Mouse (Mus musculus) CD4-positive, CD25-positive, alpha-beta regulatory T cell, adult 2 months (primary cell): ENCODE data around the gene Zfp560.
"Not testable (repeated sequence)": the region's sequence is repeated elsewhere in the genome, so short reads cannot be mapped to it uniquely, and the experiment has no call there.

Source experiments
- DNase-seq: peaks from one replicate; pipeline ENCODE4 v3.0.0-alpha.2; 2012; ENCODE audit warnings: low read depth, low spot score

The Zfp560 gene

DNA sequence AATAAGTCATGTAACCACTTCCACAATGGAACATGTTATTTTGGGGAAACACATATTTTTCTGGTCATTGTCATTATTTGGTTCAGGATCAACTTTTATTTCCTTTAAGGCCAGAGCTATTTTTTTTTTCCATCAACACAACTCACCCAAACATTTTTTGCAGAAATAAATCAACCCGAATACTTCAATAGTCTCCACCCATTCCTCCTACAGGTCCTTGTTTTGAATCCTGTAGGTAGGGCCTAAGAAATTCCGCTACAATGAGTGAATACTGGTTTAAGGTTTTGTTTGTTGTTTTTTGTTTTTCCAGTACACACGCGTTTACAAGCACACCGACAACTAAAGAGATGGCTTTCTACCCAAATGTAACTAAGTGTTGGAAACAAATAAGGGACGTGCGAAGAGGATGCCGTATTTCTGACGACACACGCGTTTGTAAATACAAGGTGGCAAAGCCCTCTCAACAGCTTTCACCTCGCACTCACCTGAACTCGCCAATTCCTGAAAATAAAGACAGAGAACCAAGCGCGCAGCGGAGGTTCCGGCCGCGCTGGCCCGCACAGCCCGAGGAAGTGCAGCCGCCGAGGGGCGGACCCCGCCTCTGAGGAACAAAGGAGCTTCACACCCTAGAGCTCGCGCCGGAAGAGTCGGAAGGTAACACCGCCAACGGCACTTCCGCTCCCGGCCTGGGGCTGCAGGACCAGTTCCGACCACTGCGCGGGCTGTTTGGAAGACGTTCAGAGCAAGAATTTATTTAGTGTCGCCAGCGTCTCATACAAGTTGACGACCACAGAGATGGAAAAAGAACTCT lies at the start of gene Zfp560:
TSS of gene Zfp560 (minus strand) at position 646 of the 811 bp plus-strand sequence.
- peak; percentile 95 for DNase-seq

DNA sequence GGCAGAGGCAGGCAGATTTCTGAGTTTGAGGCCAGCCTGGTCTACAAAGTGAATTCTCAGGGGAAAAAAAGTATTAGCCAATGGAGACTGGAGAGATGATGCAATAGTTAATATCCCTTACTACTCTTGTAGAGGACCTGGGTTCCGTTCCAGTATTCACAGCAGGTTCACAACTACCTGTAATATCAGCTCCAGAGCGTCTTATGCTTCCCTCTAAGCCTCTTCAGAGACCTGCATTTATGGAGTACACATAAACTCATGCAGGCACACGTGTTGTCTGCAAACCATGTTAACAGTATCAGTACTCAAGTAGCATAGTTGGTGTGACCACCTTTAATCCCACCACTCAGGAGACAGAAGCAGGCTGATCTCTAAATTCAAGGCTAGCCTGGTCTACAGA lies 45.0 kb upstream of the Zfp560 start:
- DNase-seq = no peak

DNA sequence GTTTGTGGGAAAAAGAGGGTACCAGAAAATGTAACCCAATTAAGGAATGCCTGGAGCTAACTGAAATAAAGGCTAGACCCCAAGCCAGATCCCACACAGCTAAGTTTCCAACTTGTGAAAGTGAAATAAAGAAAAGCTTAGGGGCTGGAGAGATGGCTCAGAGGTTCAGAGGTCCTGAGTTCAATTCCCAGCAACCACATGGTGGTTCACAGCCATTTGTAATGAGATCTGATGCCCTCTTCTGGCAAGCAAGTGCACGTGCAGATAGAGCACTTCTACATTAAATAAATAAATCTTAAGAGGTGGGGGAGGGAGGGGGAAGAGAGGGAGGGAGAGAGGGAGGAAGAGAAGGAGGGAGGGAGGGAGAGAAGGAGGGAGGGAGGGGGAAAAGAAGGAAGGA lies 26.5 kb upstream of the Zfp560 start:
- DNase-seq = no peak

DNA sequence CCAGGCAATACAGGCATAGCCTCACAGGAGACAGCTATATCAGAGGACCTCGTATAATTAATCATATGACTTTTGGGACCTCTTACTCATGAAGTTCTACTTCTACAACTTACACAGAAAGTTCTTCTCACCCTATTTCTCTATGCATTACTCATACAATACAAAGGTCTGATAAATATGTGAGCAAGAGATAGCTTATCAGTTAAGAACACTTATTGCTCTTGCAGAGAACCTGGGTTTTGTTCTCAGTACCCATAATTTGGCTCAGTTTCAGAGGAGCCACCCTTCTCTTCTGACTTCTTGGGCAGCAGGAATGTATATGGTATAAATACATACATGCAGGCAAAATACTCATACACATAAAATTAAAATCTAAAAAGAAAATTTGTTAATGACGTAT lies 24.3 kb upstream of the Zfp560 start:
- no peak for DNase-seq

DNA sequence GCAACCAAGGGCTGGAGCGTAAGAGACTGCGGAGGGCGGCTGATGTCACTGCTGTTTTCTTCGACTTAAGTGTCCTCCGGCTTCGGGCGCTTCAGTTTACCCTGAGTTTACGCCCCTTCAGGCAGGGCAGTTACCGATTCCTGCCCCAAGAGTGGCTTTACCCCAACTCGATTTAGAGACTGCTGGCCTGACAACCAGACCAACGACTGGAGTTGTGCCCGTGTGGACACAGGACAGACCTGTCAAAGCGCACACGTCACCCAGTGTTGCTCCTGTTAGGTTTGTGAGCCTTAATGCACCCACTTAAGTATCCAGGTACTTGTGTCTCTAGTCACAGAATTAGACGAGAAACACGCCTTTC lies 346 bp upstream of the Zfp560 start:
- DNase-seq = no peak

DNA sequence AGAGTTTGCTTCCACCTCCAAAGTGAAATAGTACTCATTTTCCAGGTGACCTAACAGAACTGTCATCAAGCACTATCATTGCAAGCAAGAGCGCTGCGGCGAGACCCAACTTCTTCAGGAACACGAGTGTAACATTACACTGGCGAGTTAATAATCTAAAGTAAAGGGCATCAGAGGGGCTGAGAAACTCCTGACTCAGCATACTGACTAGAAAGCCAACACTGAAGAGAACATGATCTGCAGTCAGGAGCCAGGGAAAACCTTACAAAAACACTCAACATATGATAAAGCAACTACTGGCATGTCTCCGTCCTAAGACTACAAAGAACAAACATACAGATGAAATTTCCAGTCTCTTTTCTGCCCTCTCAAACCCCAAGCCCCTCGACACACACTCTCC lies 1.3 kb downstream of the Zfp560 start:
- no peak for DNase-seq

DNA sequence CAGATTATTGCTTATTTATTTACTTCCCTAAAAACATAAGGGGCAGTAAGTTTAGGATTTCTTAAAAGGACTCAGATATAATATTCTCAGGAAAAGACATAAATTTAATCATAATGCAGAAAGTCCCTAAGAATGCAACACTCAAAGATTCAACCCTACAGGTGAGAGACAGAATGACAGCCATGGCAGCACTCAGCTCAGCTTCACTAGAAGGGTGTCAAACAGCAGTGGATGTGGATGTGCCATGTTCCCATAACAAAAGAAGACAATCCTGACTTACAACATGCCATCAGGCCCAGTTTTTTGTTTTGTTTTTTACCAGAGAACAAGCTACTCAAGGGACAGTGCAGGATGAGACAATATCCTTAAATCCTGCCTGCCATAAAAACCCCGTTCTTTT lies 10.3 kb downstream of the Zfp560 start:
- DNase-seq = no peak

DNA sequence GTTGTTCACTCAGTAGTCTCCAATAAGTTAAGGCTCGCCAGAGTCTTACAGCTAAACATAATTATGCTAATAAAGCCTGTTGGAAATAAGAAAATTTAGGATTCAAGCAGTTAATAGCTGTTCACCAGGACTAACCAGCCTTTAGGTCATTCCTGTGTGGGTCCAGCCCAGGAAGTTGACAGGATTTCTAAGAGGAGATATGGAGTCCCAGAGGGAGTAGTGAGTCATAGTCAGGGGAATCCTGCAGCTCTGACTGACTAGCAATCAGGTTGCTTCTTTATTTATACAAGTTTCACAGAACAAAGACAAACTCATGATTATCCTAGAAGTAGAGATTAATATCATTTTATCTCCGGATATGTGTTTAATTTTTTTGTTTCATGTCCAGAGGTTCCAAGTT lies 17.7 kb downstream of the Zfp560 start:
- no peak for DNase-seq

DNA sequence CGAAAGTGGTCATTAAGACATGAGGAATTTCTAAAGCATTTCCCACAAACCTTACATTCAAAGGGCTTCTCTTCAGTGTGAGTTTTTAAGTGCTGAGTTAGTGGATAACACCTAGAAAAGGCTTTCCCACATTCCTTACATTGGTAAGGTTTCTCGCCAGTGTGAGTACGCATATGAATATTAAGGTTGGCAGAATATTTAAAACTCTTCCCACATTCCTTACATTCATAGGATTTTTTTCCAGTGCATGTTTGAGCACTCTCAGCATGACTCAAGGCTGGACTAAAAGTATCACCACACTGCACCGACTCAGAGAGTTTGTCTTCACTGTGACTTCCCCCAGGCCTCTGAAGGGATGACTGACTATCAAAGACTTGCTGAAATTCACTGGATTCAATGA lies 36.5 kb downstream of the Zfp560 start:
- DNase-seq = no peak

DNA sequence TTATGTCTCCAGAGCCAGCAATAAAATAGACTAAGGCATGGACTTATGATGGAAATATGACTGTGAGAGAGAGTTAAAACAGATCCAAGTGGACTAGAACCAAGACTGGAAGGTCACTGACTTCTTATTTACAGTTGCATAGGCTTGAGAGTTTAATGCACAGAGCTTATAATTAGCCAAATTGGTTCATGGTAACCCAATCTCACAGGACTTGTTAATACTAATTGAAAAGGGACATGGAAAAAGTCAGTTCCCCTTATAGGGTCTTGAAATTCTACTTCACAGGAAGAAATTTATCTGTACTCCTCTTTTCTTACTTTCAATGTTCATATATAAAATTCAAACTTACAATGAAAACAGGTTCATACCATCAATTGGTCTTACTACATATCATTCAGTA lies 49.0 kb downstream of the Zfp560 start, which contains the start of gene Olfr18:
TSS of gene Olfr18 (minus strand) at position 101 of the 400 bp plus-strand sequence.
- DNase-seq = no peak

DNA sequence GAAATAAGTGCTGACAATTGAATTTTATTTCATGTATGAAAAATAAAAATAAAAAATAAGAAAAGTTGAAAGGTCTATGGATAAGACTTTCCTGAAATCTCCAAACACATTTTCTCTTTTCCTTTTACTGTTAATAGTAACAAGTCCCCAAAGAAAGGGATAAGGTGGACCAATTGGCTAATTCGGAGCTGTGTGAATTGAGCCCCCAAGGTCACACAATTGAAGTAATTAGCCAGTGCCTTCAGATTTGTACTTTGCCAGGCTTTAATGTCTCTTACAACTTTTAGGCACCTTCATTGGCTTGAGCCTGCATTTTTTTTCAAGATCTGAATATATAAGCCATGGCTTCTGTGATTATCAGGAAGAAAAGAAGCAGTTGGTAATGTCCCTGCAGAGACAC lies 86.7 kb downstream of the Zfp560 start, which contains the start of gene Olfr873:
TSS of gene Olfr873 (plus strand) at position 301 of the 400 bp plus-strand sequence.
- DNase-seq = no peak

DNA sequence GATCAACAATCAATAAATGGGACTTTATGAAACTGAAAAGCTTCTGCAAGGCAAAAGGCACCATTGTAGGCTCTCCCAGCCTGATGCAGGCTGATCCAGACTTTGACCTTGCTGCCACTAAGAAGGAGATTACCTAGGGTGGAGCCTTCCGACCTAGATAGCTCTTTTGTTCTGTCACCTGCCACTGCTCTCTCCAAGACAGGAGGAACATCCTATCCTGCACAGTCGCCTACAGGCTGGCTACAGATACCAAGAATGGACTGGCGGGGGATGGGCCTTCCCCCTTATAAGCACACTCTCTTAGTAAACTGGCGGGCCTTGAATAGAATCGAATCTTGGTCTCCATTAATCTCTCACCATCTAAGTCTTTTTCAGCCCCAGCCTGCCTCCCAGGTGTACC lies 89.4 kb downstream of the Zfp560 start:
- DNase-seq = not testable (repeated sequence)
